Mouse (Mus musculus) bone marrow macrophage, adult 2 months (primary cell): ENCODE data around the gene Cox7b2.

Source experiments
- CTCF ChIP-seq: IDR thresholded peaks from 2 replicates; pipeline ENCODE4 v1.5.1; 2012; ENCODE audit warnings: low read depth, mild to moderate bottlenecking, low read length, moderate library complexity
- POLR2A ChIP-seq: IDR thresholded peaks from 2 replicates; pipeline ENCODE4 v1.6.1; 2012; ENCODE audit warnings: mild to moderate bottlenecking, low read depth, low read length, borderline replicate concordance

- no peak for TF ChIP-seq CTCF
- TF ChIP-seq POLR2A = no peak
Measured at GRCm38 (mm10) chr5:71502058-71502678, 45.8 kb downstream of the Cox7b2 start.
